Mouse (Mus musculus): Measurements from ENCODE around the gene Fastkd1. TPM values are rescaled to one million over a fixed set of nuclear protein-coding genes. Genes with fewer than 3 reads are reported as not detected.

Gene Fastkd1
- polyA plus RNA-seq, 1 experiment from 2014 or later = 14.9 TPM

GRCm38 (mm10) chr2:69714126-69714525 is 810 bp upstream of the Fastkd1 start:
- no peak overlapping the region for H3K4me2 ChIP-seq (ENCODE audit: low read length)
- no peak overlapping the region for H3K4me3 ChIP-seq (ENCODE audit: low read depth, low read length)
- H3K27ac ChIP-seq (ENCODE audit: low read depth) = no peak overlapping the region
- DNase-seq (ENCODE audit: low spot score) (no peak), ATAC-seq (replicated peaks; ENCODE audit: low FRiP score, low TSS enrichment, low read depth) (no peak)
- no peaks in the 10 kb centered on the region; the same call in 1 of the 2 replicates for H3K36me3 ChIP-seq (ENCODE audit: control insufficient read depth, insufficient read depth, low read length)
- no peak overlapping the region for H3K9ac ChIP-seq (ENCODE audit: low read length)
- 78% methylated on average over 5 of the region's 5 CpGs for WGBS
- no peaks in the 10 kb centered on the region for H3K9me3 ChIP-seq (ENCODE audit: control insufficient read depth, low read length)
- no peaks in the 10 kb centered on the region for H3K27me3 ChIP-seq (replicated peaks; ENCODE audit: control insufficient read depth, insufficient read depth, low read length)
- H3K4me1 ChIP-seq (replicated peaks; ENCODE audit: control insufficient read depth, insufficient read depth, low read length) = no peaks in the 10 kb centered on the region

DNA sequence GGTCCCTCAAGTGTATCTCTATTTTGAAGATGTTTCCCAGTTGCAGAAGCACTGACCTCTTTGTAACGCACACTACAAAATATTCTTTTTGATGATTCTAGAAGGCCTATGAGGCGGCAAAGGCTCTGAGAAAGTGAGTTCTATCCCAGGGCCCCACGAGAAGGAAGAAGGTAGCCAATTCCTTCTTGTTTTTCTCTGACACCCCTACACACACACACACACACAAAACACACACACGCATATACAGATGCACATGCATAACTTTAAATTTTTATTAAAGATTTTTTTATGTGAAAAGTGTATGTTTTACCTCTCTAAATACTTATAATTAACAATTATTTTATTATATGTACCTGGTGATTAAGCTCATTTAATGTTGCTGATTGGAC is 304 bp upstream of the Fastkd1 start:
- DNase-seq (ENCODE audit: low spot score) = no peak
- peak overlapping the region; percentile 89 for H3K4me3 ChIP-seq (ENCODE audit: low read depth, low read length)
- H3K27ac ChIP-seq (ENCODE audit: low read depth) = no peak overlapping the region
- 0 out of 2 replicates have a peak, but pooled peaks have one; percentile 13 for ATAC-seq (replicated peaks; ENCODE audit: low FRiP score, low TSS enrichment, low read depth)
- no peak overlapping the region for H3K9ac ChIP-seq (ENCODE audit: low read length)
- no peaks in the 10 kb centered on the region for H3K27me3 ChIP-seq (replicated peaks; ENCODE audit: control insufficient read depth, insufficient read depth, low read length)
- 28% methylated on average over 4 of the region's 4 CpGs for WGBS
- no peaks in the 10 kb centered on the region for H3K4me1 ChIP-seq (replicated peaks; ENCODE audit: control insufficient read depth, insufficient read depth, low read length)
- H3K4me2 ChIP-seq (ENCODE audit: low read length) = peak overlapping the region; percentile 60
- no peaks in the 10 kb centered on the region for H3K9me3 ChIP-seq (ENCODE audit: control insufficient read depth, low read length)
- H3K36me3 ChIP-seq (ENCODE audit: control insufficient read depth, insufficient read depth, low read length) = no peaks in the 10 kb centered on the region; the same call in 1 of the 2 replicates

- Histone ChIP-seq H3K4me3 (ENCODE audit: low read depth, low read length) (no peak overlapping the region), H3K27me3 (replicated peaks; ENCODE audit: control insufficient read depth, insufficient read depth, low read length) (no peaks in the 10 kb centered on the region), H3K4me1 (replicated peaks; ENCODE audit: control insufficient read depth, insufficient read depth, low read length) (no peaks in the 10 kb centered on the region), H3K9ac (ENCODE audit: low read length) (no peak overlapping the region), H3K36me3 (ENCODE audit: control insufficient read depth, insufficient read depth, low read length) (peaks cover 7% of the 10 kb centered on the region; the same call in 1 of the 2 replicates), H3K9me3 (ENCODE audit: control insufficient read depth, low read length) (no peaks in the 10 kb centered on the region), H3K4me2 (ENCODE audit: low read length) (no peak overlapping the region), H3K27ac (ENCODE audit: low read depth) (no peak overlapping the region)
- ATAC-seq (replicated peaks; ENCODE audit: low FRiP score, low TSS enrichment, low read depth) (no peak), DNase-seq (ENCODE audit: low spot score) (no peak)
- WGBS = 84% methylated on average over 14 of the region's 14 CpGs
Observed at GRCm38 (mm10) chr2:69712171-69712570, 1.1 kb downstream of the Fastkd1 start.

GRCm38 (mm10) chr2:69700446-69700845 is 12.9 kb downstream of the Fastkd1 start:
- ATAC-seq (replicated peaks; ENCODE audit: low FRiP score, low TSS enrichment, low read depth) = no peak
- WGBS = 93% methylated on average over 8 of the region's 8 CpGs
- no peaks in the 10 kb centered on the region for H3K9me3 ChIP-seq (ENCODE audit: control insufficient read depth, low read length)
- DNase-seq (ENCODE audit: low spot score) = no peak
- no peak overlapping the region for H3K4me2 ChIP-seq (ENCODE audit: low read length)
- H3K27ac ChIP-seq (ENCODE audit: low read depth) = no peak overlapping the region
- H3K4me1 ChIP-seq (replicated peaks; ENCODE audit: control insufficient read depth, insufficient read depth, low read length) = no peaks in the 10 kb centered on the region
- peaks cover 42% of the 10 kb centered on the region for H3K36me3 ChIP-seq (ENCODE audit: control insufficient read depth, insufficient read depth, low read length)
- H3K27me3 ChIP-seq (replicated peaks; ENCODE audit: control insufficient read depth, insufficient read depth, low read length) = no peaks in the 10 kb centered on the region
- H3K4me3 ChIP-seq (ENCODE audit: low read depth, low read length) = no peak overlapping the region
- no peak overlapping the region for H3K9ac ChIP-seq (ENCODE audit: low read length)

- H3K9me3 ChIP-seq (ENCODE audit: control insufficient read depth, low read length) = no peaks in the 10 kb centered on the region
- H3K36me3 ChIP-seq (ENCODE audit: control insufficient read depth, insufficient read depth, low read length) = peaks cover 45% of the 10 kb centered on the region
- H3K9ac ChIP-seq (ENCODE audit: low read length) = no peak overlapping the region
- H3K4me3 ChIP-seq (ENCODE audit: low read depth, low read length) = no peak overlapping the region
- H3K27me3 ChIP-seq (replicated peaks; ENCODE audit: control insufficient read depth, insufficient read depth, low read length) = no peaks in the 10 kb centered on the region
- no peak for ATAC-seq (replicated peaks; ENCODE audit: low FRiP score, low TSS enrichment, low read depth)
- 95% methylated on average over 11 of the region's 11 CpGs for WGBS
- DNase-seq (ENCODE audit: low spot score) = no peak
- H3K27ac ChIP-seq (ENCODE audit: low read depth) = no peak overlapping the region
- no peak overlapping the region for H3K4me2 ChIP-seq (ENCODE audit: low read length)
- H3K4me1 ChIP-seq (replicated peaks; ENCODE audit: control insufficient read depth, insufficient read depth, low read length) = no peaks in the 10 kb centered on the region
Observed at GRCm38 (mm10) chr2:69693501-69693900, 19.8 kb downstream of the Fastkd1 start.

DNA sequence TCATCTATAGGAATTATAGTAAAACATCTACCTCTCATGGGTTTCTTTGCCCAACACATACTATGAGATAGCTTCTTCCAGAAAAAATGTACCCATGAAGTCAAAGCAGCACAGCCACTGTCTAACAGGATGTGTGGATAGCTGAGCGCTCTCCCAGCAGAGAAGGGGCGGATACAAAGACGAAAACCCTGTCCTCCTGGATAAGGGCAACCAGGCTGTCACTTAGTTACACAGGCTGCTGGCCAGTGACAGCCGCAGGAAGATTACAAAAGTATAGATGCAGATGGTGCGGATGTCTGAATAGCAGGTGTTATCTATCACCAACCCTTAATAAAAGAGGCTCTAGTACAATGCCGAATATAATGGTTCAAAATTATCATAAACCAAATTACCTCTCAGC is 22.5 kb downstream of the Fastkd1 start:
- H3K36me3 ChIP-seq (ENCODE audit: control insufficient read depth, insufficient read depth, low read length) = peaks cover 52% of the 10 kb centered on the region
- H3K27ac ChIP-seq (ENCODE audit: low read depth) = no peak overlapping the region
- H3K27me3 ChIP-seq (replicated peaks; ENCODE audit: control insufficient read depth, insufficient read depth, low read length) = no peaks in the 10 kb centered on the region
- ATAC-seq (replicated peaks; ENCODE audit: low FRiP score, low TSS enrichment, low read depth) (no peak), DNase-seq (ENCODE audit: low spot score) (no peak)
- no peaks in the 10 kb centered on the region for H3K4me1 ChIP-seq (replicated peaks; ENCODE audit: control insufficient read depth, insufficient read depth, low read length)
- H3K4me2 ChIP-seq (ENCODE audit: low read length) = no peak overlapping the region
- WGBS = 91% methylated on average over 6 of the region's 6 CpGs
- no peak overlapping the region for H3K4me3 ChIP-seq (ENCODE audit: low read depth, low read length)
- no peak overlapping the region for H3K9ac ChIP-seq (ENCODE audit: low read length)
- no peaks in the 10 kb centered on the region for H3K9me3 ChIP-seq (ENCODE audit: control insufficient read depth, low read length)

DNA sequence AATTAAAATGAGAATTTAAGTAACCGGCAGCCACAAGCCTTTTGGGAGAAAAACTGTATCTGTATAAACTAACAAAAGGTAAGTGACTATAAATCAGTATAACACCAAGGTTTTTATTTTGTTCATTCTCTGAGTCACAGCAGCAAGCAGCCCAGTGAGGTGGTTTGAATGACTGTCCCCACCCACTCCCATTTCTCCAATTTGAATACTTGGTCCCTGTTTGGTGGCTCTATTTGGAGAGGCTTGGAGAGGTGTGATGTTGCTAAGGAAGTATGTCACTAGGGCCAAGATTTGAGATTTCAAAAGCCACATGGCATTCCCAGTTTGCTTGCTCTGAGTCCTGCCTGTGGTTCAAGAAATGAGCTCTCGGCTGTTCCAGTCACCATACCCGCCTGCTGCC is 23.1 kb downstream of the Fastkd1 start:
- ATAC-seq (replicated peaks; ENCODE audit: low FRiP score, low TSS enrichment, low read depth) (no peak), DNase-seq (ENCODE audit: low spot score) (no peak)
- no peak overlapping the region for H3K4me2 ChIP-seq (ENCODE audit: low read length)
- peaks cover 52% of the 10 kb centered on the region for H3K36me3 ChIP-seq (ENCODE audit: control insufficient read depth, insufficient read depth, low read length)
- H3K9ac ChIP-seq (ENCODE audit: low read length) = no peak overlapping the region
- no peaks in the 10 kb centered on the region for H3K9me3 ChIP-seq (ENCODE audit: control insufficient read depth, low read length)
- no peak overlapping the region for H3K4me3 ChIP-seq (ENCODE audit: low read depth, low read length)
- no peaks in the 10 kb centered on the region for H3K27me3 ChIP-seq (replicated peaks; ENCODE audit: control insufficient read depth, insufficient read depth, low read length)
- H3K4me1 ChIP-seq (replicated peaks; ENCODE audit: control insufficient read depth, insufficient read depth, low read length) = no peaks in the 10 kb centered on the region
- WGBS = 91% methylated on average over 3 of the region's 3 CpGs
- H3K27ac ChIP-seq (ENCODE audit: low read depth) = no peak overlapping the region

- WGBS = 94% methylated on average over 3 of the region's 3 CpGs
- no peak for DNase-seq (ENCODE audit: low spot score)
- no peaks in the 10 kb centered on the region for H3K4me1 ChIP-seq (replicated peaks; ENCODE audit: control insufficient read depth, insufficient read depth, low read length)
- no peaks in the 10 kb centered on the region for H3K9me3 ChIP-seq (ENCODE audit: control insufficient read depth, low read length)
- no peaks in the 10 kb centered on the region for H3K27me3 ChIP-seq (replicated peaks; ENCODE audit: control insufficient read depth, insufficient read depth, low read length)
- peaks cover 17% of the 10 kb centered on the region; the same call in 1 of the 2 replicates for H3K36me3 ChIP-seq (ENCODE audit: control insufficient read depth, insufficient read depth, low read length)
- no peak for ATAC-seq (replicated peaks; ENCODE audit: low FRiP score, low TSS enrichment, low read depth)
- no peak overlapping the region for H3K9ac ChIP-seq (ENCODE audit: low read length)
- H3K27ac ChIP-seq (ENCODE audit: low read depth) = no peak overlapping the region
- H3K4me2 ChIP-seq (ENCODE audit: low read length) = no peak overlapping the region
- no peak overlapping the region for H3K4me3 ChIP-seq (ENCODE audit: low read depth, low read length)
Observed at GRCm38 (mm10) chr2:69684488-69684887, 28.8 kb downstream of the Fastkd1 start.

DNA sequence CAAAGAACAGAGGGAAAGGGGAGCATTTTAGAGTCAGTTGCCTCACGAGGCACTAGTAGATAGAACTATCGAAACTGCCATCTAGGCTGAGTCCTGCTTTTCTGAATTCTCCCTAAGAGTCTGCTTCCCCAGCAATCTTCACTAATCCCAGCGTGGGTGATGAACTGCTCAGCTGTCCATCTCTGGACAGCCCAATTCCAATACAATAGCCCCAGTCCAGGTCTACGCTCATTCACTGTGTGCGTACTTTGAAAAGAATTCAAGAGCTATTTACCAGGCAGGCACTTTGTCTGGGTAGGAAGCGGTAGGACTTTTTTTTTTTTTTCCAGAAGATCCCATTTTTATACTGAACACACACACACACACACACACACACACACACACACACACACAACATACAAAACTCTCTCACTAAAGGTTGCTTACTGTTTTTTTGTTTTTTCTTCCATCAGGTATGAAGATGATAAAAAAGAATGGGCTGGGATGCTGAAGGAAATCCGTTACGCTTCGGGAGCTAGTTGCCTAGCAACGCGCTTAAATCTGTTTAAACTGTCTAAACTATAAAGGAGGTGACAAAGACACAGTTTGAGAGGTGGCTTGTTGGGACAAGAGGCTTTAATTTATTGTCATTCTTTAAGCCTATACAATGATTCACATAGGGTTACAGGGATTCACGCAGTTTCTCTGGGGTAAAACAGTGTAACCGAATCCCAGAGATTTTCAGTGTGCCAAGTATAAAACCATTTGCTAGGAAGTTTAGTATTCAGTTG is 30.1 kb downstream of the Fastkd1 start:
- DNase-seq (ENCODE audit: low spot score) = no peak
- H3K9me3 ChIP-seq (ENCODE audit: control insufficient read depth, low read length) = no peaks in the 10 kb centered on the region
- H3K9ac ChIP-seq (ENCODE audit: low read length) = no peak overlapping the region
- no peaks in the 10 kb centered on the region for H3K4me1 ChIP-seq (replicated peaks; ENCODE audit: control insufficient read depth, insufficient read depth, low read length)
- H3K27ac ChIP-seq (ENCODE audit: low read depth) = no peak overlapping the region
- no peak overlapping the region for H3K4me3 ChIP-seq (ENCODE audit: low read depth, low read length)
- peaks cover 13% of the 10 kb centered on the region; the same call in 1 of the 2 replicates for H3K36me3 ChIP-seq (ENCODE audit: control insufficient read depth, insufficient read depth, low read length)
- WGBS = 84% methylated on average over 13 of the region's 13 CpGs
- no peak overlapping the region for H3K4me2 ChIP-seq (ENCODE audit: low read length)
- H3K27me3 ChIP-seq (replicated peaks; ENCODE audit: control insufficient read depth, insufficient read depth, low read length) = no peaks in the 10 kb centered on the region
- no peak for ATAC-seq (replicated peaks; ENCODE audit: low FRiP score, low TSS enrichment, low read depth)
